Mouse (Mus musculus) mouse trophoblast stem cell (cell line): ENCODE results near the gene Cyba.

Experiments
- in situ Hi-C, 2 experiments: fragments of 300-500 bp; cut with MseI, MboI; formaldehyde crosslinking; loops; 2 replicates in 1 of 2; 3 replicates in 1 of 2; pipeline ENCODE4 v1.15.1; 2025

Cyba gene

GRCm38 (mm10) chr8:122432443-122433268, at the start of gene Cyba:
Cyba (minus strand) TSS chr8:122432930.
- in situ Hi-C loops: no loop called here

- in situ Hi-C loops: no loop called here
These were observed 49.7 kb upstream of the Cyba start for GRCm38 (mm10) chr8:122482448-122482847.

GRCm38 (mm10) chr8:122475580-122476320, 43.0 kb upstream of the Cyba start, which contains the start of the genes Rnf166 and Ctu2:
Rnf166 (minus strand) TSS chr8:122476064.
Ctu2 (plus strand) TSS chr8:122476143.
- in situ Hi-C loops: no loop called here

DNA sequence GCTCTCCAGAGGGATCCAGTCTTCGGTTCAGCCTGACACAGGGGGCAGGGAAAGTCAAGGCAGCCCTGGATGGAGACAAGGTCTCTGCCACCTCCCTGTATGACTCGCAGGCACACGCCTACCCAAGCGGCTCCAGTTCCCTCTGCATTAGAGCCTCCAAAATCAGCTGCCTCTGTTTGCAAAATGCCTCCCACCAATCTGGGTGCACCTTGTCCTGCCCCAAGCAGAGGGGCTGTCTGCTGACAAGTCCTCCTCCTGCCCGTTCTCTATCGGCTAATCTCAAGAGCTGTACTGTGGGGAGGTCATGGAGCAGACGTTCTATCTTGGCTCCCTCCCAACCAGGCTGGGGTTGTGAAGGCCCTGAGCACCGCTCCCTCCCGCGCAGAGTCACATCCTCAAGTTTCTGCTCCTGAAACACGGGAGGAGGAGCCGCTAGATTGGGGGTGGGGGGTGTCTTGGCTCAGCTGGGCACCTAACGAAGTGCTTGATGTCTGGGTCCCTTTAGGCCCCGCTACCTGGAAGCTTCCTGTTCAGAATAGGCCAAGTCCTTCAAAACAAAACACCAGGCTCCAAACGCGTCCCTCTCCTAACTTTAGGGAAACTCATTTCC, 42.3 kb upstream of the Cyba start:
- in situ Hi-C loops: no loop called here

DNA sequence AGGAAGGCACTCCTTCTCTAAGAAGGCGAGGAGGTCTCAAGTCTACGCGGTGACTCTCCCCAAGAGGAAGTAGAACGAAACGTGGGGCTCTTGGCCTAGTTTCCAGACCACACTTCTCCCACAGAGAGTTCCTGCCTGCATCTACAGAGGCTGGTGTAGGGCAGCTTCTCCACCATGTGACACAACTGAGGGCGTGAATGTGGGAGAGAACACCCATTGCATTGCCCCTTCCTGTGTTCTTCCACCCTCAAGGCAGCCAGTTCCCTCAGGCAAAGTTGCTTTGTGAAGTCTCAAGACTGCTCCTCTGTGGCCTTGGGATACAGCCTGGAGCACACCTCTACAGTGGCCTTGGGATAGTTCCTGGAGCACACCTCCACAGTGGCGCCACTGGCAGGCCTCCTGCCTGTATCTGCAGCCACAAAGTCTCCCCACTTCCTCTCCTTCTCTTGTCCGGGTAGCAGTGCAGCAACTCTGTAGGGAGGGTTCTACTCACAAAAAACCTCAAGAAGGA, 41.2 kb upstream of the Cyba start:
- in situ Hi-C loops: no loop called here

- in situ Hi-C loops: no loop called here
These were observed 38.0 kb upstream of the Cyba start for GRCm38 (mm10) chr8:122470691-122471090.

DNA sequence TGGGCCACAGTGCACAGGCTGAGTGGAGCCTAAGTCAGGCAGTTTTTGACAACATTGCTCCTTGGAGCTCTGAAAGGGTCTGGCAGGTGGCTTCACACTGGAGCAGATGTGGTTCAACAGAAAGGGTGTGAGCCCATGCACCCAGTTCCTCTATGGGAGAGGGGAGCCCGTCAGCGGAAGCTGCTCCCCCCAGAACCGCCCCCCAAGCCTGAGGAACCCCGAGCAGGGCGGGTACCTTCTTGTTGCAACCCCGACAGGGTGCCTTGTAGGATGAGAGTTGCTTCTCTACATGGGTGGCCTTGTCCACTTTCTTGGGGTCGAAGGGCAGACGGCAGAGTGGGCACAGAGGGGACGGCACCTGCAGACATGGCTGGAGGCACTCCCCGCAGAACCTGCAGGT, 37.2 kb upstream of the Cyba start:
- in situ Hi-C loops: no loop called here

GRCm38 (mm10) chr8:122469407-122469806, 36.7 kb upstream of the Cyba start:
- in situ Hi-C loops: no loop called here

DNA sequence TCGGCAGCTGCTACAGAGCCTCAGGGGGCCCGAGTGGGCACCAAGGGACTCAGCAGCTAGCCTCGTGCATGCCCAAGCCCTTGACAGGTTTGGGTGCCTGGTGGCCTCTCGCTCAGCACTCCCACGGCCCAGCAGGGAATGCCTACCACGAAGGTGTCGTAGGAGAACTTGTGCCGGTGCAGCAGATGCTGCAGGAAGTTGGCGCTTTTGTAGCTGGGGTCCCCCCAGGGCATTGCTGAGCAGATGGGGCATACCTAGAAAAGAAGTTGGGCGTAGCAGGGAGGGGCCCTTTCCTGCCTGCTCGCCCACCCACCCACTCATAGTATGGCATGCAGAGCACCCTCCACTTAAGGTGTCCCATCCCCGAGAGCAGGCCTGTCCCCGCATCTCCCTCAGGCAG, 35.1 kb upstream of the Cyba start:
- in situ Hi-C loops: no loop called here

DNA sequence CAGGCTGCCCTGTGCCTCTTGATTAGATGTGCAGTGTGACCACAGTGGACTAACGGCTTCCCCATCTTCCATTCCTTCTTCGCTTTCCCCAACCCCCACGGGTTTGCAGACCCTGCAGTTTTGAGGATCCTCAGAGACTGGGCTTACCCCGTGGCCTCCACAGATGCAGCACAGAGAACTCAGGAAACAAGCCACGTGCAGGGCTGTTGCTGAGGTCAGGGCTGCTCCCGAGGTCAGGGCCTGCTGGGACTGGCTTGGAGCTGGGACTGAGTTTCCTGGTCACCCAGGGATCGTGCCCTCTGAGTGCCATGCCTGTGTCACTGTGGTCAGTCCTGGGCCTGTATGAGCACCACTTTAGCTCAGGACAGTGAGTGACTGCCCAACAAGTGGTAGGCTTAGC, 32.3 kb upstream of the Cyba start:
- in situ Hi-C loops: no loop called here

DNA sequence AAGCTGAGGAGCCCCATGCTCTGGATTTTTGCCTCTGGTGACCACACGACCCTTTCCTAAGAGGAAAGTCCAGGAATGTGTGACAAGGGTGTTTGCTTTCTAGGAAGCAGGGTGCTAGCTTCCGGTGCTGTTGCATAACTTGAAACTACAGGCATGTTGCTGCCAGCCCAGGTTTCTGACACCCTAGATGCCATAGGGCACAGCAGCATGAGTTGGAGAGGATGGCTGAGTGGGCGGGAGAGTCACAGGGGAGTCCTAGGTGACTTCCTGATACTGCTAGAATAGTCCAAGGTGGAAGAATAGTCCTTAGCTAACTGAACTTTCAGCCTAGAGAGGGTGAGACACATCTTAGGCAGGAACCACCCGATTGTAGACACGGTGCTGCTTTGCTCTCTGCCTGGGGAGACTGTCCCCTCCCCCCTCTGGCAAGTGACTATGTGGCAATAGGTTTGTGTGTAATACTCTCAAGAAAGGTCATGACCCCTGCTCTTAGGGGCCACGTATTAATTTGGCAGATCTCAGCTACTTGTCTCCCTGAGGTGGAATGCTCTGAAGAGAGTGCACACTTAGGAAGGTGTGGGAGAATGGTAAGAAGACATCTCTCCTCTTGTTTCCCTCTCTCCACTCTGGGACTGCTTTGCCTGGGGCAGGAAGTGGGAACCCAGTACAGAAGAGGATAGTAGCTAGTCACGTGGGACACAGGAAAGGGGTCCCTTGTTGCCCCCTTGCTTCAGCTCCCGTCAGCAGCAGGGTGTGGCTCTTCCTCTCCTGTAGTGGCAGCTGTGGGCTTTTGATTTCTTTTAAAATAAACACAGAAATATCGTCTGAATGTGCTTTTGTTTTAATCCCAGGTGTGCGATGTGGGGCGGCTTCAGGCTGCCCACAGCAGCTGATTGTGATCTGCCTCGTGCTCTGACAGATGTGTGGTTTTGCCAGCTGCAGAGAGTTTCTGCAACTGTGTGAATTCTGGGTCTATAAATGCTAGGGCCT, 31.2 kb upstream of the Cyba start:
- in situ Hi-C loops: no loop called here

GRCm38 (mm10) chr8:122462510-122462909, 29.8 kb upstream of the Cyba start:
- in situ Hi-C loops: no loop called here

DNA sequence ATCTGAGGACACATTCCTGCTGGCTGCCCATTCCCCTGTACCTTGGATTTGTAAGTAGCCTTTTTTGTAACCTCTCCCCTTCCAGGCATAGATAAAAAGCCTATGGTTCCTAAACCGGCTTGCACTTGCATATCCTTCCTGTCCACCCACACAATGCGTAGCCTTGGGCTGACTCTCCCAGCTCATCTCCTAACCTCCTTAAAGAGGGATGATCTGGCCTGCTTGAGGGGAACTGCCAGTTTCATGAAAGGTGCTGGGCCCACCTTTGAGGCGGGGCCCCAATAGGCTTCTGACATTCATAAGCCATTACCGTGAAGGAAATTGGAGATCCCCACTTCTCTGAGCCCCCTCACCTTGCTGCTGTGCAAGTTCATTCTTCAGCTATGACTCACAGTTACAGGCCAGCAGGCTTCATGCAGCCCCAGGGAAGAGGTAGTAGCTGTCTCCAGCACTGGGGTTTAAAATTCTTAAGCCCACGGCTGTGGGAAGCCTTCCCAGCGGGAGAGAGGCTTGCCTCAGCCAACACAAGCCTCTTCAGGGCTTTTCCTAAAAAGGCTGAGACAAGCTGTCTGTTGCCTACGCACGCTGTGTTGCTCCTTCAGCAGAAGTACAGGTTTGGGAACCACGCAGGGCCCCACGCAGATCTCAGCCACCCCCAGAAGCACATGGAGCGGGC, 28.9 kb upstream of the Cyba start:
- in situ Hi-C loops: no loop called here

- in situ Hi-C loops: no loop called here
These were observed 28.1 kb upstream of the Cyba start, which contains the start of gene Snai3 for GRCm38 (mm10) chr8:122460524-122461472. Snai3 (minus strand) TSS chr8:122460733.

- in situ Hi-C loops: no loop called here
These were observed 27.3 kb upstream of the Cyba start for GRCm38 (mm10) chr8:122459990-122460389.

GRCm38 (mm10) chr8:122459218-122459900, 26.6 kb upstream of the Cyba start:
- in situ Hi-C loops: no loop called here

GRCm38 (mm10) chr8:122457171-122457570, 24.4 kb upstream of the Cyba start:
- in situ Hi-C loops: no loop called here

GRCm38 (mm10) chr8:122454409-122454808, 21.7 kb upstream of the Cyba start:
- in situ Hi-C loops: no loop called here

DNA sequence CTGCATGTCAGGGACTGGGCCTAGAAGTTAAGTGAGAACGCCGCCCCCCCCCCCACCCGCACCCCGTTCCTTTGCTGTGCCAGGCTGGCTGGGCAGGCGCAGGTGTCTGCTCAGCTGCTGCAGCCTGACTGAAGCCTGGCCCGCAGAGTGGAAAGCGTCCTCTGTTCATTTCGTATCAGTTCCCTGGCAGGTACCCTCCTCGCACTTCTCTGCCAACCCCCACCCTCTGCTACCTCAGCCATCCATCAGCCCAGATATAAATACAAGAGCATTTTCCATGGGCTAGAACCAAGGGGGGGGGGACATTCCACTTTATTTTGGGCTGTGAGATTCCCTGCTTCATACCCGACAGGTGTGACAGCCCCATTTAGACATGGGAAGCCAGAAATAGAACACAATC, 19.4 kb upstream of the Cyba start:
- in situ Hi-C loops: no loop called here
